Mouse (Mus musculus): Measurements from ENCODE around the gene Sycp2l.

DNA sequence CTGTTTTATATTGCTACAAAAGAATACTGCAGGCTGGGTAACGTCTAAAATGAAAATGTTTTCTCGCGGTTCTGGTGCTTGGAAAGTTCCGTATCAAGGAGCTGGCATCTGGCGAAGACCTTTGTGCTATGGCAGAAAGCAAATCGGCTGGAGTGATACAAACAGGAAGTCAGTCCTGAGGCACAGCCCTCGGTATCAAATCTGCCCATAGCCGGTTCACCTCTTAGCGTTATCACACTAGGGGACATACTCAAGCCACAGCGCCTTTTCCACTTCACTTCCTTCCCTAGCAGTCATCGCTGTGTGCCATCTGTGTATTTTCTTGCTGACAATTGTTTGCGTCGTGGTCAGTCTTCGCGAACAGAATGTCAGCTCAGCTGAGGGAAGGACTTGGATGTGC lies 15.8 kb upstream of the Sycp2l start:
- TF ChIP-seq ZC3H11A (IDR thresholded peaks at IDR 0.05; ENCODE audit: borderline replicate concordance, low read depth, low read length) (no peak), HCFC1 (IDR thresholded peaks at IDR 0.05; ENCODE audit: borderline replicate concordance, insufficient read depth, low read length) (no peak)

Data from ES-E14 (cell line).